Mouse (Mus musculus): ENCODE measurements around the gene Rftn1.

GRCm38 (mm10) chr17:50190131-50191015 is at the start of gene Rftn1:
- TF ChIP-seq POLR2A (IDR thresholded peaks at IDR 0.05; ENCODE audit: control insufficient read depth, low read depth, low read length) (no peak), CTCF (IDR thresholded peaks at IDR 0.05; ENCODE audit: control insufficient read depth, insufficient read depth, insufficient replicate concordance, low read depth, low read length) (no peak)
